Mouse (Mus musculus) cerebellum, adult 11 months (tissue): Measurements from ENCODE around the gene Appl1.
"Not testable (repeated sequence)": the region's sequence is repeated elsewhere in the genome, so short reads cannot be mapped to it uniquely, and the experiment has no call there.

Experiments
- DNase-seq: peaks from one replicate; pipeline ENCODE4 v3.0.0; 2022

The Appl1 gene

DNA sequence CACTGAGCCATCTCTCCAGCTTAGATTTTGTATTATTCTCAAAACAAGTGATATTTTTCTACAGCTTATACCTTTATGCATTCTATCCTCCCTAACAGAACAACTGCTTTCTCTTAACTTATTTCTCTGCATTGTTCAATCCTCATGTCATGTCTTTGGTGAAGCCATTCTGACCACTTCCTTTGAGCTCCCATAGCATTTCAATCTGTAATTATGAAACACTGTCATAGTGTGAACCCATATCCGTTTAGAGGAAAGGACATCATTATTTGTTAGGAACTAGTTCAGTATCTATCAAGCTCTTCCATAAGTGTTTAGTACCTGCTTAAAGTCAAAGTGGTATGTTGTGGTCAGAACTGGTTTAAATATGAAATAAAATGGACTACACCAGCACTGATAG, 10.5 kb downstream of the Appl1 start:
- DNase-seq, result no peak

DNA sequence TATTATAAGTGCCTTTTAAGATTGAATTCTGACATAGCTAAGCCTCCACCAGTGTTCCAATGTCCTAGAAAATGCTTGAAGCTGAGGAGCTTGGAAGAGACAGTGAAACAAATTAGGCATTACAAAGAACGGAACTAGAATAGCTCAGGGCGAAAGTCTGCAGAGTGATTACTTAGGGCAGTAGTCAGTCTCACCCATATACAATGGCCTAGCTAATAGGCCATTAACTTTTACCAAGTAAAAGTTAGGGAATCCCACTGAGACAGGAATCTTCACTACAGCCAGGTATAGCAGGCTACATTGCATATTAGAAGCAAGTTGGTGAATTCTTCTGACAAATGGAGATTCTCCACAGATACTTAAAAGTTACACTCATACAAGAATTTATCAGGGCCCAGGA, 14.9 kb downstream of the Appl1 start:
- DNase-seq, result not testable (repeated sequence)

DNA sequence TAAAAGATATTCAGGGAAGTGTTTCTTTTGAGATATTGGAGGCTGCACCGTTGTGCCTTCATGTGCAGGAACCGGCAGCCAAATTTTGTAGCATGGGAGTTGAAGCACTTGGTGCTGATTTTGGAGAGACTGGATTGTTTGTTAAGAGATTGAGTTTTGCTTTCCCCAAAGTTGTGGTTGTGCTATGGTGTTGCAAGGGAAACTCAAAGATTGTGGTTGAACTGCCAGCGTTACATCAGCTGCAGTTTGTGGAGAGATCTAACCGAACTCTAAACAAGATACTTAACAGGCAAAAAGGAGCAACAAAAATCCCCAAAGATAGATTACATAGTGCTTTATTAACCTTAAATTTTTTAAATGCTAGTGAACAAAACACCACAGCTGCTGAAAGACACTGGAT, 35.5 kb downstream of the Appl1 start:
- no peak for DNase-seq

DNA sequence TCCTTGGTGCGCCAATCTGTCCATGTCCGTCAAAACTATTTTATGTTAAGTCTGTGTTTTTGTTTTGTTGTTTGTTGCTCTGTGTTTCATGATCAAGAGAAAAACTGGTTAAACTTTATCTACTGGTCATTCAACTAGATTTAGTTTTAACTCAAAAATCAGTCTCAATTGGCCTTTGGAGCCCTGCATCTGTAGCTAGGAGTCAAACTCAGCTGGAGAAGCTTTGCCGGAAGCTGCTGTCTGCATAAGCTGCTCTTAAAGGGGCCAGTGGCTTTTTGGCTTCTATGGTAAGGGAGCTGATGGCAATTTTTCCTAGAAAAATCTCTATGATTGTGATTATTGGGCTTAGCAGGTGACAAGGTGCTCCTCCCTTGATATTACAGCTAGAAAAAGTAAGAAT, 36.1 kb downstream of the Appl1 start:
- DNase-seq, result no peak

DNA sequence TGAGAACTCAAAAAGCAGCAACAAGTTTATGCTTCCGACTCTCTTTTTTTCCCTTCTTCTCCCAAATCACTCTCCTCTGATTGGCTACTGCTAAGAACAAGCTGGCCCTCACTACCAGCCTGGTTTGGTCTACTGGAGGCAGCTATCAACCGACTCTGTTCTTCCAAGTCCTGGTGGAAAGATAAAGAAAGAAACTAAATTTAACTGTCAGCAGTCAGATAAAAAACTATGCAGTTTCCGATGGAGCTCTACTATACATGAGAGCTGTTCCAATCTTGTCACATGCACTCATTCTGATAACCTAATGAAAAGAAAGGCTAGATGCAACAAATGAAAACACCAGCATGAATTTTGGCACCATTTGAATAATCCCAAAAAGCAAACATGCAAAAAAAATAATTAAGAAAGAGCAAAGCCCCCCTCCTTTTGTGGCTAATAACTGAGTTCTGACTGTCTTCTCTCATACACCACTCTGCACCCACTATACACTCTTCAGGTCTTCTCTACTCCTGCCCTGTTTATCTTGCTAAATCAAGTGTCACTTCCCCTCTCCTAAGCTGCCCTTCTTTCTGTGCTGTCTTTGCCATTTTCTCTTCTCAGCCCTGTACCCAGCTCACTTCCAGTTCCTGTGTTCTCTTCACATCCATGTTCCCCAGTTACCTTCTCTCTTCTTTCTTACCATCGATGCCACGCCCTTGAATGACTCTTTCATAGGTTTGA, 47.2 kb downstream of the Appl1 start:
- DNase-seq, result no peak

DNA sequence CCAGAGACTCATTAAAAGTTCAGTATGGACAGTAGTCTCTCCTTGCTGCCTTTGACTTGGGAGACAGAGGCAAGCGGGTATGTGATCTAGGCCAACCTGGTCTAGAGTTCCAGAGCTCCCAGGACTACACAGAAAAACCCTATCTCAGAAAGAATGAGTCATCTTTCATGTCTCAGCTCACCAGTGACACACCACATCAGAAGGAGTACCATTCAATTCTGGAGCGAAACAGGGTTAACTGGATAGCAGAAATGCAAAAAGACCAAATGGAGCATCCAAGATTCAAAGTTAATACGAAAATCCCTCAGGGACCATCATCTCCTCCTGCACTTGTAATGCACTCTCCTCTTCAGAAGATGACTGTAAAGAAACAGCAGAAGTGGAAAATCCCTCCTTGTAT, 51.7 kb downstream of the Appl1 start:
- no peak for DNase-seq

DNA sequence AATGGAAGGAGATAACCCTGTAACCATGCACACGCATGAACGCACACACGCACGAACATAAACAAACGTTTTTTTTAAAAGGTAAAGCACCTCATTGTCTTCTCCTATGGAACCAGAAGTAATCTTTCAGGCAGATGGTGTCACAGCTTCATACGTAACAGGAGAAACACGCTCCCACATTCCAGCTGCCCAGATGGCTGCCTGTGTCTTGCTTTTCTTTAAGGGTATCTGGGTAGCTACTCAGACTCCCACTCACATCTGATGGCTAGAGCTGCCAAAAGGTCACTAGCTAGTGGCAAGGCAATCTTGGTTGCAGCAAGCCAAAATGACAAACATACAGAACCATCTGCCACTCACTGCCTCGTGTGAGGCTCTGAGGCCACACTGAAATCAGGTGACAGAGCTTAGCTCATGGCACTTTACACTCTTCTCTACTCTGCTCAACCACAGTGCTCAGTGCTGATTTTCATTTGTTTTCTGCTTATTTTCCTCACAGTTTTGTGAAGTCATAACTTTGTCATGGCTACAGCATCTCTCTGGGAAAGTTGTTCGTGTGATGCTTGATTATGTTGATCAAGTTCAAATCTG, 57.3 kb downstream of the Appl1 start:
- no peak for DNase-seq

DNA sequence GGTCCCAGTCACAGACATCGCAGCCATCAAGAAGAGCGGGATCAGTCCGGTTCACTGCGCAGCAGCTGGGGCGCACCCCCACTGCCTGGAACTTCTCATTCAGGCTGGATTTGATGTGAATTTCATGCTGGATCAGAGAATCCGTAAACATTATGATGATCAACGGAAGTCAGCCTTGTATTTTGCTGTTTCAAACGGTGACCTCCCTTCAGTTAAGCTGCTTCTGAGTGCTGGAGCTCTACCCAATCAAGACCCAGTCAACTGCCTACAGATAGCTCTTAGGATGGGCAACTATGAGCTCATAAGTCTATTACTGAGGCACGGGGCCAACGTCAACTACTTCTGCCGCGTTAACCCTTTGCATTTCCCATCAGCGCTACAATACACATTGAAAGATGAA, 59.2 kb downstream of the Appl1 start:
- DNase-seq, result no peak

DNA sequence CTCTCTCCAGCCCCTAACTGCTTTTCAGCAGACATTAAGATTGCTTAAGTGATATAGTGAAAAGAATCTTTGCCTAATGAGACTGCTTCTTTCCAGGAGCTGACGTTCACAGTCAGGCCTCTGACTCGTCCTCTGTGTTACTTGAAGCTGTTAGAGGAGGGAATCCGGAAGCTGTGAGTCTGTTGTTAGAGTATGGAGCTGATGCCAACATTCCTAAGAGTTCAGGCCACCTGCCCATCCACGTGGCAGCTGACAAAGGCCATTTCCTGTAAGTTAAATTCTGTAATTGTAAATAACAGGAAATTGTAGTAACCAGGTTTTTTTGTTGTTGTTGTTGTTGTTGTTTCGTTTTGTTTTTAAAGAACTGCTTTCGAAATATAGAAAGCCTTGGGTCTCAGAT, 59.8 kb downstream of the Appl1 start:
- no peak for DNase-seq

DNA sequence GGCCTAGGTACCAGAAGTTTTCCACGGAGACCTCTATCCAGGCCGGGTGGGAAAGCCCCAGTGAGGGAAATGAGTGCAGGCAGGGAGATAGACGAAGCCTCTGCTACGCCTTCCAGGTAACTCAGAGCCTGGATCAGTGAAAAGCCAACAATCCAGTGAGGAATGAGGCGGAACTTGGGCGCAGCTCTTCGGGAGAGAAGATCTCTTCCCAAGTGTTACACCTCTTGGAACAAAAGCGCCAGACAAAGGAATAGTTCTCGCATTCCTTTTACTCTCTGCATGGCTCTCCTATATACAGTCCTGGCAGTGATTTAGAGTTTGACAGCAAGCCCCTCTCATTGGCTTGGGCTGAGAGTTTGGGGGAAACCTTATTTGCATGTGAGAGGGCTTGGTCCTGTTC, 60.6 kb downstream of the Appl1 start:
- not testable (repeated sequence) for DNase-seq

DNA sequence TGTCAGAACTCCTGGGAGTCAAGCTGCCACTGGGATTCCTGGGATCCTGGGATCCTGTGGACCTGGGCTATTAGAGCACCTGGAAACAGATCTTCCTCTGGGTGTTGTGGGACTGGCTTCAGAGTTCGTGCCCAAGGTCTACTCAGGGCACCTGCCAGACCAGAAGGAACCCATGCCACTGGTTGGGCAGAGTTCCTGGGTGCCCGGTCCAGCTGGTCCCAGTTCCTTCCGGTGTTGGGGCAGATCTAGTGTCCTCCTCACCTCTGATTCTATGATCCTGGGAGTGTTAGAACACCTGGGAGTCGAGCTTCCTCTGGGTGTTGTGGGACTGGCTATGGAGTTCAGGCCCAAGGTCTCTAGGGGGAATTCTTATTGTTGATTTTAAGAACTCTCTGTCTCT, 63.6 kb downstream of the Appl1 start:
- DNase-seq, result no peak

DNA sequence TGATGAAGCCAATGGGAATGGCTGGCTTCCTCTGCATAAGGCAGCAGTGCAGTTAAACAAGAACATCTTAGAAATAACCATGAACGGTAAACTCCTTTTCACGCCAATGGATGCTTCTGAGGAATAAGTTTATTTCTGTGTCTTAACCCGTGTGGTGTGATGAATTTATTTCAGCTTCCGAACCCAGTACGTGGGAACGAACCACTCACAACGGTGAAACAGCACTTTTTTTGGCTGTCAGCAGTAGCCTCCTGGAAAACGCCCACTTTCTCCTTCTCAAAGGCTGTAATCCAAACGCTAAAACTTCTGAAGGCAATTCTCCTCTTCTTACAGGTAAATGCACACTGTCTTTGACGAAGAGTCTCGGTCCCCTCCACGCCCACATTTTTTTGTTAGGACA, 70.1 kb downstream of the Appl1 start:
- no peak for DNase-seq

DNA sequence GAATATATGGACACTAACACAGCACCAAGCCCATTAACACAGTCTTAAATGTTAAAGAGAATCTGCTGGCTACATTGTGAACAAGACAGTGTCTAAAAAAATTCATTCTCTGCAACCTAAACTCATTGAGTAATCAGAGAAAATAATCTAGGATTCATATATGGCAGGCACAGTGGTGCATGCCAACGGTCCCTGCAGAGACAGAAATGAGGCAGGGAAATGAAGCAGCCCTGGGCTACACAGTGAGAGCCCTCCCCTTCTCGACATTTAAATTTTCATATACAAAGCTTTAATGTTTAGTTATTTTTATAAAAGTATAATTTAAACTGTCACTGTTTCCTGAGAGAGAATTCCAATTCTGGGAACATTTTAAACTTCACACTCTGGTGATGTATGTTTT, 71.5 kb downstream of the Appl1 start:
- no peak for DNase-seq

DNA sequence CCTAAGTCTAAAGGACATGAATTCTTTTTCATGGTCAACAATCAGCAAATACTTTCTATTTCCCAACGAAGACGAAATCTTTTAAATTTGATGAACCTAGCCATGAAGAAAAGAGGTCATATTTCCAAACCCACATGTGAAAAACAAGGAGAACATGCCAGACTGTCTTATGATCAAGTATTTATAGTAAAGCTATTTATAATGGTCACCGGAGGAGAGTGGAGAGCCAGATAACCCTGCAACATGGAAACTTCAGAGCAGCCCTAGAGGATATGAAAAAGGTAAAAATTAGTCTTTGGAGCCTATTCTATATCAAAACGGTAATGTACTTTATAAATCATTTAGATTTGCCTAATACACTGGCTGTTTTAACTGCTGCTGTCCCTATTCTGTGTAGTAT, 76.6 kb downstream of the Appl1 start, which contains the start of gene Asb14:
Gene Asb14 (plus strand): TSS at position 166 of the 400 bp plus-strand sequence.
- DNase-seq, result no peak

DNA sequence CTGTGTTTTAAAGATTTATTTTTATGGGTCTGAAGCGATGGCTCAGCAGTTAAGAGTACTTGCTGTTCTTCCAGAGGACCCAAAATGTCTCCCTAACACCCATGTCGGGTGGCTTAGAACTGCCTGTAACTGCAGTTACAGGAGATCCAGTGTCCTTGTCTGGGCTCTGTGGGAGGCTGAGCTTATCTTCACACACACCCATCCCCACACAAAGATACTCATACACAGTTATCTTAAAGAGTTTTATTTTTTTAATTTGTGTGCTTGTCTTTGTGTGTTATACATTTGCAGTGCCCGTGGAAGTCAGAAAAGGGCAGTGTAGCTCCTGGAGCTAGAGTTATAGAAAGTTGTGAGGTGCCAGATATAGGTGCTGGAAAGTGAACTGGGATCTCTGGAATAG, 80.3 kb downstream of the Appl1 start:
- DNase-seq, result no peak

DNA sequence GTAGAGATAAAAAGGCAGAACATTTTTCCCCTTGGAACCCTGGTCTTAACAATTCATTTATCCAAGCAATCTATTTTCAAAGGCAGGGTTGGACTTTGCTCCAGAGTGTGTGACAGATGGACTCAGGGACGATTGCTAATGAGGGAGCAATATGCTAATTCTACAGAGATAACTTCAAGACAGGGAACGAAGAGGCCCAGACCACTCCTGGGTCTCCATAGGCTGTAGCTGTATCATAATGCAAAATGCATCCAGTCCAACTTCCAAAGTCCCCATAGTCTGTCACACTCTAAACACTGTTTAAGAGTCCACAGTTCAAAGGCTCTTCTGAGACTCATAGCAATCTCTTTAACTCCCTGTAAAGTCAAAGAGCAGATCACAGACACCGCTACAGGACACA, 83.8 kb downstream of the Appl1 start:
- no peak for DNase-seq

DNA sequence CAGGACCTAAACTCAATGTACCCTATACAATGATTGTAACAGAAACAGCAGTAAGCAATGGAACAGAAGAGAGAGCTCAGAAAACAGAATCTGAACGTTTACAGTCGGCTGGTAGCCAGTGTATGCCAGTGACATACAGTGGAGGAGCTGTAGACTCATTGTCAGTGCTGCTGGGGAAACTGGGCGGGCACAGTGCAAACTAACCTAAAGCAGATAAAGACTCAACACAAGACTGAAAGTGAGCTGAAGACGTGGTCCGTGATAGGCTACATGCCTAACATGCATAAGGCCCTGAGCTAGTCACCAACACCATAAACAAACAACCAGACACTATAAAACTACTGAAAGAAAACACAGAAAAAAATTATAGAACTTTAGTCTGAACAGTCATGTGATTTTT, 89.3 kb downstream of the Appl1 start:
- DNase-seq, result no peak

DNA sequence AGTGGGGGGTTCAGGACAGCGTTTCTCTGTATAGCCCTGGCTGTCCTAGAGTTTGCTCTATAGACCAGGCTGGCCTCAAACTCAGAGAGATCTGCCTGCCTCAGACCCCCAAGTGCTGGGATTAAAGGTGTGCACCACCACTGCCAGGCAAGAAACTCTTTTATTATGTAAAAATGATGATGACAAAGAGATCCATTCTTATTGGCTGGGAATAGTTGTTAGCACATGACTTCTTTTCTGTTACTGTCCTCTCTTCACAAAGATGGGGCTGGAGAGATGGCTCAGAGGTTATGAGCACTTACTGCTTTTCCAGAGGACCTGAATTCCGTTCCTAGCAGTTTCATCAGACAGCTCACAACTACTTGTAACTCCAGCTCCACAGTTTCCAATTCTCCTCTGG, 91.1 kb downstream of the Appl1 start:
- DNase-seq, result no peak

DNA sequence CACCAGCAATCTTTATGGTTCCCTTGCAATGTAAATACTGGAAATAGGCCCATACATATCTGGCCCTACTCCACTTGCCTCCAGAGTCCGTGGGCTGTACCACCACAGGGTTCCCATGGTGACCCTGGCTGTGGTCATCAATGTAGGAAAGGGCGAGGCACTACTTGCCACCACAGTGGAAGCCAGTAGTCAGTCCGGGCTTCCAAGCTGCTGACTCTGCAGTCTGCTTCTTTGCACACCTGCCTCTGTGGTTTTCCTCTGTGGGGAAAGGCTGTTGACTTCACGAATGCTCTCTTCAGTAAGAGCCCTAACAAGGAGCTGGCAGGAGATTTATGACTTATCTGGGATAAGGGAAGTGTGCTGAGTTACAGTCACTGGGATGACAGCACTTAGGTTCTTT, 92.3 kb downstream of the Appl1 start:
- no peak for DNase-seq
